ENCODE assay signal across 12 mouse cellular contexts in genomic region chr10:120610076-120610475, GRCm38 (mm10).
DNase-seq lines count a peak whose midpoint lies in the region; ATAC-seq lines count a peak whose summit lies in the region.
"Had no signal": no experiment of that assay in that cellular context is flagged by ENCODE, and none has a peak within 500 bp of the region (broad histone marks: within the 10 kb centered on the region; RNA-seq: fewer than 3 reads in every experiment).

No protein-coding gene starts in this region.

- ATAC-seq in monocyte, adult 5-6 weeks (replicated peaks; ENCODE audit: insufficient number of reproducible peaks, low FRiP score, low TSS enrichment, poor library complexity, severe bottlenecking) = no peak
- ATAC-seq: intestine, embryonic 16.5 days had no signal

- DNase-seq in kidney, postnatal 10 days = peak; percentile 12
- no peak for DNase-seq in kidney, postnatal 25 days
- peak; percentile 79 for DNase-seq in ES-CJ7 (ENCODE audit: low read depth, low spot score)
- DNase-seq in brain, adult 2 months (ENCODE audit: low read depth, low spot score) = peak; percentile 47
- peak; percentile 40 to 42 for DNase-seq in right cerebral cortex, adult 2 months (ENCODE audit: low spot score in 2 of 2)
- no peak for DNase-seq in embryo, embryonic 10 days (ENCODE audit: low spot score)
- DNase-seq: adrenal gland, postnatal 25 days; cerebellum, postnatal 36 days; lung, postnatal 36 days; spleen, adult 18-20 months had no signal

Comparison
In these comparisons a context has a peak if more than half of its experiments do, and no peak if none do; other contexts are left out.
1. DNase-seq: peak in kidney, postnatal 10 days (single experiment), ES-CJ7 (single experiment), brain, adult 2 months (single experiment) and right cerebral cortex, adult 2 months (2 of 2); none in kidney, postnatal 25 days (0 of 2) and embryo, embryonic 10 days (single experiment).